Mouse (Mus musculus) bone marrow, adult 2 months (tissue): ENCODE data around the gene Sptan1.

Experiments used
- CTCF ChIP-seq: fragments of 200-500 bp; IDR thresholded peaks from 2 replicates; pipeline ENCODE4 v1.5.1; 2011; ENCODE audit warnings: low read length, control low read depth; ENCODE audit not compliant: control insufficient read depth, insufficient read depth
- POLR2A ChIP-seq: fragments of 200-500 bp; IDR thresholded peaks from 2 replicates; pipeline ENCODE4 v1.6.1; 2011; ENCODE audit warnings: low read depth, mild to moderate bottlenecking, control low read depth, low read length, borderline replicate concordance; ENCODE audit not compliant: control insufficient read depth

- no peak for TF ChIP-seq POLR2A
- no peak for TF ChIP-seq CTCF
Measured at GRCm38 (mm10) chr2:29965906-29966305, 546 bp downstream of the Sptan1 start.
